Mouse (Mus musculus) liver, embryonic 14.5 days (tissue): ENCODE measurements around the gene Terf2. TPM values are rescaled to one million over a fixed set of nuclear protein-coding genes. Genes with fewer than 3 reads are reported as not detected.

ENCODE experiments used
- ATAC-seq: fragments of 200-750 bp; cut with Nextera tagmentation; 2 replicates; pipeline ENCODE4 v1.8.0; 2017; ENCODE audit warnings: moderate number of reproducible peaks, mild to moderate bottlenecking, moderate library complexity; ENCODE audit not compliant: insufficient read depth
- DNase-seq, 3 experiments: peaks; one replicate each; pipeline ENCODE4 v3.0.0-alpha.2; 2012 to 2013; ENCODE audit warnings: low read depth in 3 of 3, low spot score in 3 of 3
- H3K27ac ChIP-seq: fragments of 300-500 bp; sonication (generic); 2 replicates; pipeline ENCODE4 v1.5.1; 2014; ENCODE audit warnings: moderate library complexity, mild to moderate bottlenecking, control low read depth, inconsistent platforms
- H3K27me3 ChIP-seq: fragments of 300-500 bp; sonication (generic); 2 replicates; pipeline ENCODE4 v1.6.1; 2014; ENCODE audit warnings: mild to moderate bottlenecking, low read length, moderate library complexity; ENCODE audit not compliant: control insufficient read depth, insufficient read depth
- H3K36me3 ChIP-seq: fragments of 300-500 bp; sonication (generic); replicated peaks from 2 replicates; pipeline ENCODE4 v1.6.1; 2014; ENCODE audit warnings: low read depth; ENCODE audit not compliant: control insufficient read depth, insufficient read depth
- H3K4me1 ChIP-seq, 2 experiments: fragments of 200-500 bp in 1 of 2; fragments of 300-500 bp in 1 of 2; sonication (generic) in 1 of 2; replicated peaks; 2 replicates each; pipeline ENCODE4 v1.6.1; 2012 to 2014; ENCODE audit warnings: antibody characterized with exemption in 1 of 2, inconsistent platforms in 1 of 2, low read length in 1 of 2; ENCODE audit not compliant: control insufficient read depth in 2 of 2, insufficient read depth in 2 of 2
- H3K4me2 ChIP-seq: fragments of 300-500 bp; sonication (generic); 2 replicates; pipeline ENCODE4 v1.6.1; 2014; ENCODE audit warnings: low read depth, mild to moderate bottlenecking, control low read depth, moderate library complexity
- H3K4me3 ChIP-seq, 2 experiments: fragments of 200-500 bp in 1 of 2; fragments of 300-500 bp in 1 of 2; sonication (generic) in 1 of 2; 2 replicates each; pipeline ENCODE4 v1.5.1; 2012 to 2014; ENCODE audit warnings: low read depth in 2 of 2, low read length in 2 of 2, mild to moderate bottlenecking in 2 of 2, control low read depth in 1 of 2, inconsistent platforms in 1 of 2, moderate library complexity in 1 of 2; ENCODE audit not compliant: insufficient read depth in 1 of 2
- H3K9ac ChIP-seq: fragments of 300-500 bp; sonication (generic); replicated peaks from 2 replicates; pipeline ENCODE4 v1.6.1; 2014; ENCODE audit warnings: mild to moderate bottlenecking, control low read depth, moderate library complexity
- H3K9me3 ChIP-seq: fragments of 300-500 bp; sonication (generic); 2 replicates; pipeline ENCODE4 v1.6.1; 2016; ENCODE audit warnings: low read length, mixed read lengths; ENCODE audit not compliant: control insufficient read depth
- CTCF ChIP-seq: IDR thresholded peaks from 2 replicates; pipeline ENCODE4 v1.5.1; 2016; ENCODE audit warnings: antibody characterized with exemption, low read depth, control low read depth
- EP300 ChIP-seq: IDR thresholded peaks from 2 replicates; pipeline ENCODE4 v1.6.1; 2016; ENCODE audit warnings: antibody characterized with exemption, low read depth
- WGBS: fragments of 180-500 bp; shearing (Covaris S2); extraction: QIAGEN DNeasy Blood & Tissue Kit; methylation state at CpG from one replicate; pipeline ENCODE4 v1.1.7; 2014; ENCODE audit not compliant: insufficient replicate concordance; 5-methylcytosine and 5-hydroxymethylcytosine counted together
- polyA plus RNA-seq, 2 experiments: library from polyadenylated mRNA; depleted of rRNA in 1 of 2; stranded (reverse) in 1 of 2; unstranded in 1 of 2; fragments of >200 nt; fragmentation: Nextera tagmentation in 1 of 2; extraction: Ambion mirVana in 1 of 2; gene quantifications; 2 replicates each; pipeline versions ENCODE4 v1.2.1 to v1.2.3; 2012 to 2014

Gene Terf2
- polyA plus RNA-seq, 2 experiments = 5.3 to 9.3 TPM

DNA sequence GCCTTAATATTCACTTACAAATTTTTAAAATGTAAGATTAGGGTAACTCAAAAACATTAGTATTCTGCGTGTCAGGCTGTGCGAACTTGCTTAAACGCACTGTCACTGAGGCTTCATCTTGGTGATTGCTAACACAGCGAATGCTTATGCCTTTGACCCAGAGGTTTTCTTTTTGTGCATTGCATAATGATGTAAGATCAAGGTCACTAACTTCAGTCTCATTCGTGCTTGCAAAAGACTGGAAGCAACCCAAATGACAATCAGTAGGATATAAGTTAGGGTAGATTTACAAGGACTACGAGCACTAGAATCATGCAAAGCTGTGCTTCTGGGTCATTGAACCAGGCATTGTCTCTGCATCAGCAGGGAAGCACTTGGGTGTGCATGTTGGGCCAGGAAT, 41.2 kb upstream of the Terf2 start:
- DNase-seq = no peak
- H3K36me3 ChIP-seq = no peaks in the 10 kb centered on the region
- H3K27ac ChIP-seq = no peak overlapping the region
- H3K27me3 ChIP-seq = no peaks in the 10 kb centered on the region
- TF ChIP-seq EP300 (no peak), CTCF (no peak)
- peaks cover 4 to 10% of the 10 kb centered on the region in 2 experiments; a peak in 3 of 4 replicates for H3K4me1 ChIP-seq
- 79% methylated on average over 6 of the region's 6 CpGs for WGBS
- H3K4me3 ChIP-seq = no peak overlapping the region
- no peak overlapping the region for H3K4me2 ChIP-seq
- H3K9me3 ChIP-seq = no peaks in the 10 kb centered on the region
- no peak overlapping the region for H3K9ac ChIP-seq
- ATAC-seq = no peak

DNA sequence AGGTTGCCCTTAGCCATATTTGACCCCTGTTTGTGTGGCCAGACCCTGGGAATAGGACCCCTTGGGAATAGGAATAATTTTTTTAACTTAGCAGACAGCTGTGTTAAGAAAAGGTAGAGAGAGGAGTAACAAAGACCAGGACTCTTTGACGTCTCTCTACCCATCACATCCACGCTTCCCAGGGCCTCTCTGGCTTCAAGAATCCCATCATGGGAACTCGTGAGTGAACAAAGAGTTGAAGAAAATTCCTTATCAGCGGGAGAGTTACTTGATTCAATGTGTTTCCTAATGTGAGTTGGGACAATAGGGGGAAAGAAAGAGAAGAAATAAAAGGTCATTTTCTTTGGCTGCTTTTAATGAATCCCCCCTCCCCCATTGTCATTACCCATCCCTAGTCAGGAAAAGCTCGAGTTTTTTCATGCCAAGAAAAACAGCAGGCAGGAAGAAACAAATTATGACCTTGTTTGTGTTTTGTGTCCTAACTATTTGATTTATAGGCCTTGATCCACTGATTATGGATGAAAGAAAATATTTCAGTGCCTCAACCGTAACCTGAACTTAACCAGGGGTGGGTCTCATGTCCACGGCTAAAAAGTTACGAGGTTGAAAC, 39.8 kb upstream of the Terf2 start:
- Histone ChIP-seq H3K4me1 (peaks cover 4 to 10% of the 10 kb centered on the region in 2 experiments; a peak in 3 of 4 replicates), H3K27me3 (no peaks in the 10 kb centered on the region), H3K27ac (no peak overlapping the region), H3K9me3 (no peaks in the 10 kb centered on the region), H3K4me2 (no peak overlapping the region), H3K4me3 (no peak overlapping the region), H3K9ac (no peak overlapping the region), H3K36me3 (no peaks in the 10 kb centered on the region)
- DNase-seq (no peak), ATAC-seq (no peak)
- TF ChIP-seq EP300 (no peak), CTCF (no peak)
- 57% methylated on average over 8 of the region's 8 CpGs for WGBS

DNA sequence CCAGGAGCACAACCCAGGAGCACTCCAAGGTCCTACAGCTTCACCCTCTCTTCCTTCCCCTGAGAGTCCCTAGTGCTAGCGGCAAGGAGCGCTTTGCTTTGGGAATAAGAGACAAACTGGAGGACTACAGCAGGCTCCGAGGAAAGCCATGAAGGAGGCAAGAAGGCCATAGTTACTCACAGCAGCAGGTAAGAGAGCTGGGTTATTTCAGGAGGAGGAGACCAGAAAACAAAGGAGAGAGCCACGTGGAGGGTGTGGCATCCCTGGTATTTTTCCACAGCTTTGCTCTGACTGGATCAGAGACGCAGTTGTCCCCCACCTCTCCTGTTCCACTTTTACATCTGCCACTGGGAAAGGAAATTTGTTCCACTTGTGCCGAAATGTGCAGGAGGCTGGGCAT, 37.5 kb upstream of the Terf2 start:
- Histone ChIP-seq H3K4me1 (no peaks in the 10 kb centered on the region; a peak in 1 of 4 replicates), H3K4me3 (no peak overlapping the region), H3K27ac (no peak overlapping the region), H3K9ac (no peak overlapping the region), H3K4me2 (no peak overlapping the region), H3K36me3 (no peaks in the 10 kb centered on the region), H3K27me3 (no peaks in the 10 kb centered on the region), H3K9me3 (no peaks in the 10 kb centered on the region)
- TF ChIP-seq CTCF (no peak), EP300 (no peak)
- DNase-seq (no peak), ATAC-seq (no peak)
- 58% methylated on average over 6 of the region's 6 CpGs for WGBS

DNA sequence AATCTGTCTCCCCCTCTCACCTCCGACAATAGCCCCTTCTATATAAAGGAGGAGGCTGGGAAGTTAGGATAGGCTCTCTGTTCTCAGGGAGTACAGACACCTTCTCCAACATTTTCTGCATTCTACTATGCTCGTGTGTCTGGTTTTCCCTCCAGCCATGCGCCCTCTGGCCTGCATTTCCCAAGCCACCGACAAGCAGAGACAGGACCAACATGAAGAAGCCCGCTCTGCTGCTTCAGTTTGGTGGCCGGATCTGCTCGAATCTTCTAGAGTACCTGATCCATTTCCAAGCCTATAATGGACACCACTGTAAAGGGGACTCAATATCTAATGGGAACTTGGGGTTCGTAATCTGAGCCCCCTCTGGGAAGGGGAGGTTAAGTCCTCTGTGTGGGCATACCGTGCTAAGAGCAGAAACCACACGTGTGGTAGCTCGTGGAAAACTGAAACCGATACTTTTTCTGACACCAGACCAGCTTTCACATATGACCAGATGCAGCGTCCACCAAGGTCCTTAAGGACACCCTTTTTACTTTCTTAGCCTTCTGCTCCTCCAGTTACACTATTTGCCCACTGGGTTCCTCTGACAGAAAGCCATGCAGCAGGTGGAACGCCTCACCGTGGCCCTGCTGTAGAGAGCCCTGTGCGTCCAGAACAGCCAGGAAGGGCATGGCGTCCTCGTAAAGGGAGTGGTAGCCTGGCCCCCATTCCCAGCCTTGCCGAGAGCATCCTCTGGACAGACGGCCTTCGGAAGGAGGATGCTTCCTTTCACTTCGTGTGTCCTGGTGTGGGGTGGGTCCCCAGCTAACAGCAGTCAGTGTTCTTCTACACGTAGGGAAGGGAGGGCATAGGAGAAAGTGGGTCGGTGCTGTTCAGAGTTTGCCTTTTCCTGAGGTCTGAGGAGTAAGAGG, 36.5 kb upstream of the Terf2 start:
- ATAC-seq = no peak
- no peak overlapping the region for H3K27ac ChIP-seq
- H3K9ac ChIP-seq = no peak overlapping the region
- 69% methylated on average over 24 of the region's 24 CpGs for WGBS
- no peaks in the 10 kb centered on the region for H3K9me3 ChIP-seq
- H3K4me3 ChIP-seq = no peak overlapping the region
- no peak overlapping the region for H3K4me2 ChIP-seq
- H3K27me3 ChIP-seq = no peaks in the 10 kb centered on the region
- DNase-seq = no peak
- no peak for TF ChIP-seq EP300
- no peak for TF ChIP-seq CTCF
- H3K36me3 ChIP-seq = no peaks in the 10 kb centered on the region
- no peaks in the 10 kb centered on the region; a peak in 1 of 4 replicates for H3K4me1 ChIP-seq

DNA sequence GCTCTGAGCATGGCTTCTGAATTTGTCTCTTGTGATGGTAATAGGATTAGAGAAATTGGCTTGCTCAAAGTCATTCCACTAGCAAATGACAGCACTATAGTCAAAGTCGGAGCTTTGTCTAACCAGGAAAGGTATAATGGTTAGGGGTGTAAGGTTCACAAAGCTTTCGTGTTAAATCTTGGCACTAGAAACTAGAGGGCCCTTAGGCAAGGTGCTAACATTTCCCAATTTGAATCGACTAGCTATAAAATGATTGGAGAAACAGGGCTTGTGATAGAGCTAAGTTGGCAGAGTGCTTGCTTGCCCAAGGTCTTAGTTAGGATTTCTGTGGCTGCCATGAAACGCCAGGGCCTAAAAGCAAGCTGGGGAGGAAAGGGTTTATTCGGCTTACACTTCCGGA, 33.7 kb upstream of the Terf2 start:
- Histone ChIP-seq H3K9ac (no peak overlapping the region), H3K4me3 (no peak overlapping the region), H3K9me3 (no peaks in the 10 kb centered on the region), H3K4me1 (no peaks in the 10 kb centered on the region; a peak in 1 of 4 replicates), H3K27me3 (no peaks in the 10 kb centered on the region), H3K4me2 (no peak overlapping the region), H3K27ac (no peak overlapping the region), H3K36me3 (no peaks in the 10 kb centered on the region)
- whole genome bisulfite sequencing = 64% methylated on average over 6 of the region's 6 CpGs
- ATAC-seq = no peak
- TF ChIP-seq EP300 = no peak
- TF ChIP-seq CTCF = no peak
- DNase-seq = no peak
